Mouse (Mus musculus) forebrain, embryonic 16.5 days (tissue): ENCODE results near the gene Bcas3. TPM values are rescaled to one million over a fixed set of nuclear protein-coding genes. Genes with fewer than 3 reads are reported as not detected.

ENCODE experiments used
- ATAC-seq: fragments of 200-750 bp; cut with Nextera tagmentation; 2 replicates; pipeline ENCODE4 v1.8.0; 2017; ENCODE audit warnings: mild to moderate bottlenecking, moderate library complexity
- H3K27ac ChIP-seq: fragments of 300-500 bp; sonication (generic); 2 replicates; pipeline ENCODE4 v1.5.1; 2014; ENCODE audit warnings: low read length, control low read depth
- H3K27me3 ChIP-seq: fragments of 300-500 bp; sonication (generic); replicated peaks from 2 replicates; pipeline ENCODE4 v1.6.1; 2014; ENCODE audit warnings: low read length; ENCODE audit not compliant: control insufficient read depth, insufficient read depth
- H3K36me3 ChIP-seq: fragments of 300-500 bp; sonication (generic); 2 replicates; pipeline ENCODE4 v1.6.1; 2014; ENCODE audit not compliant: control insufficient read depth, insufficient read depth
- H3K4me1 ChIP-seq: fragments of 300-500 bp; sonication (generic); replicated peaks from 2 replicates; pipeline ENCODE4 v1.6.1; 2014; ENCODE audit warnings: low read length; ENCODE audit not compliant: control insufficient read depth, insufficient read depth
- H3K4me2 ChIP-seq: fragments of 300-500 bp; sonication (generic); 2 replicates; pipeline ENCODE4 v1.6.1; 2014; ENCODE audit warnings: mild to moderate bottlenecking, low read length, control low read depth
- H3K4me3 ChIP-seq: fragments of 300-500 bp; sonication (generic); replicated peaks from 2 replicates; pipeline ENCODE4 v1.5.1; 2014; ENCODE audit warnings: mild to moderate bottlenecking, low read length, control low read depth
- H3K9ac ChIP-seq: fragments of 300-500 bp; sonication (generic); replicated peaks from 2 replicates; pipeline ENCODE4 v1.6.1; 2014; ENCODE audit warnings: low read depth, low read length, control low read depth
- H3K9me3 ChIP-seq: fragments of 300-500 bp; sonication (generic); 2 replicates; pipeline ENCODE4 v1.6.1; 2016; ENCODE audit warnings: low read length; ENCODE audit not compliant: control insufficient read depth
- whole genome bisulfite sequencing: fragments of 180-500 bp; shearing (Covaris S2); extraction: QIAGEN DNeasy Blood & Tissue Kit; methylation state at CpG from one replicate; pipeline ENCODE4 v1.1.7; 2014; 5-methylcytosine and 5-hydroxymethylcytosine counted together
- polyA plus RNA-seq: library from polyadenylated mRNA; unstranded; fragments of >200 nt; fragmentation: Nextera tagmentation; extraction: Ambion mirVana; gene quantifications from 2 replicates; pipeline ENCODE4 v1.2.1, GENCODE M21; 2015

The Bcas3 gene
- polyA plus RNA-seq, 1 experiment from 2014 or later = 31.9 TPM

DNA sequence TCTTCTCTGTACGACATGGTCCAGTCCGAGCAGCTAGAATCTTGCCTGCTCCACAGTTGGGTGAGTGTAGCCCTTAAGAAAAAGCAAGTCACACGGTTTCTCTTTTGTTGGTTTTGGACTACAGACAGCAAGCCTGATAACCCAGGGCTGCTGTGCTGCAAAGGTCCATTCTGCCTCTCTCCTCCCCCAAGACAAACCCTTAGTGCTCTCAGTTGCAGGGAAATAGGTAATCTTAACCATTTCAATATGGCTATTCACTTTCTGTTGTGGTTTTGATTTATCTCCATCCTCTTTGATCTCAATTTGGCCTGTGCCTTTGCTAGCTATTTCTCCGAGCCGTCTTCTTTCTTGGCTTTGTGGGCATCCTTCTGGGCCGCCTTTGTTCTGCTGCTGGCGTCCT is 42.4 kb downstream of the Bcas3 start:
- Histone ChIP-seq H3K9me3 (no peaks in the 10 kb centered on the region), H3K9ac (no peak overlapping the region), H3K4me1 (peaks cover 4% of the 10 kb centered on the region; the same call in 1 of the 2 replicates), H3K27me3 (no peaks in the 10 kb centered on the region), H3K36me3 (no peaks in the 10 kb centered on the region), H3K27ac (no peak overlapping the region), H3K4me2 (no peak overlapping the region), H3K4me3 (no peak overlapping the region)
- WGBS = 36% methylated on average over 7 of the region's 7 CpGs
- ATAC-seq = no peak

DNA sequence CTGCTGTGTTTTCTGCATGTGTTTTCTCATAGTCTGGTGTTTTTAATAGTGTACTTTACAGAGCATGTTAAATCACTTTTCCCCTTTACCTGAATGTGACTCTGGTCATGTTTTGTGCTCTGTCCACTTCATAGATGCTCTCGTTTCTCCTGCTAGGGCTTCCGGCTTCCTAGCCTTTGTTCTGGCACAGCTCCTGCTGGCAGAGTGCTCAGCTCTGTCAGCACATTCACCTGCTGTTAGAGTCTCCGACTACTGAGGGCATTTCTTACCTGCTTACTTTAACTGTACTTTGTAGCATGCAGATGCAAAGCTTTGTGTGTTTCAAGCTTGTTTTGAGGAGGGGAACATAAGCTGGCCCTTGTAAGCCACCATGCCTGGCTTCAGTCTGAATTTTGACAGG is 53.6 kb downstream of the Bcas3 start:
- Histone ChIP-seq H3K4me1 (no peaks in the 10 kb centered on the region), H3K4me2 (no peak overlapping the region), H3K36me3 (no peaks in the 10 kb centered on the region), H3K27ac (no peak overlapping the region), H3K9ac (no peak overlapping the region), H3K27me3 (no peaks in the 10 kb centered on the region), H3K9me3 (no peaks in the 10 kb centered on the region), H3K4me3 (no peak overlapping the region)
- 50% methylated on average over 3 of the region's 3 CpGs for WGBS
- no peak for ATAC-seq

DNA sequence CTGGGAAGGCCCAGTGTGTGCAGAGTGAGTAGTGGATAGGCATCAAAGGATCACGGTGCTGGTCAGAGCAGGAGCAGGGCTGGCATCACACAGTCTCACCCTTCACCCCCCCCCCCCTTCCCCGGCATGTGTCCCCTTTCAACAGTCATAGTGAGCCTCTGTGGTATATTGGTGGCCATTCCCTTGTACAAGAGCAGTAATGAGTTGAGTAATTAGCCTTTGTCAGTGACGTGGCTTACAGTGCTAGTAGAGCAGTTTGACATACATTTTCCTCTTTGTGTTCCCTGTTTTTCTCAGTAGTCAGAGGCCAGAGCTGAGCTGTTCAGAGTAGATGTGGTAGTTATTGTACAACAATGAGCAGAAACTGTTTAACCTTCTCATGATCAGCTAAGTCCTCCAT is 54.7 kb downstream of the Bcas3 start:
- no peak overlapping the region for H3K9ac ChIP-seq
- no peak overlapping the region for H3K4me3 ChIP-seq
- no peak overlapping the region for H3K4me2 ChIP-seq
- no peaks in the 10 kb centered on the region for H3K27me3 ChIP-seq
- ATAC-seq = no peak
- H3K27ac ChIP-seq = no peak overlapping the region
- H3K4me1 ChIP-seq = no peaks in the 10 kb centered on the region
- H3K9me3 ChIP-seq = no peaks in the 10 kb centered on the region
- WGBS = 35% methylated on average over 3 of the region's 3 CpGs
- H3K36me3 ChIP-seq = no peaks in the 10 kb centered on the region

DNA sequence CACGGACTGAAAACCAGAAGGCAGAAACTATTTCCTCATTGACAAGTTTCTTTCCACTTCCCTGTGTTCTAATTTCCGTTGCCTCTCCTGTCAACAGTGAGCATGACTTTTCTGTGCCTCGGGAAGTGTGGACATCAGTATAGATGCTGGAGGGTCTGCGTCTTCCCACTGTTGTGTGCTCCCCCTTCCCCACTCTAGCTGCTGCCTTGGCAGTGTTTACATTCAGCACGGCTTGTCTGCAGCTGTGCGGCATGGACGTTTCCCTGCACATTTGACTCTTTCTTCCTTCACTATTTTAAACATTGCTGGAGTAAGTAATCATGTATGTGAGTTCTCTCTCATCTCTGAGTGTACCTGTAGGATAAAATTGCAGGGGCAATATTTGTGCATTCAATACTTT is 59.4 kb downstream of the Bcas3 start:
- no peak overlapping the region for H3K4me2 ChIP-seq

DNA sequence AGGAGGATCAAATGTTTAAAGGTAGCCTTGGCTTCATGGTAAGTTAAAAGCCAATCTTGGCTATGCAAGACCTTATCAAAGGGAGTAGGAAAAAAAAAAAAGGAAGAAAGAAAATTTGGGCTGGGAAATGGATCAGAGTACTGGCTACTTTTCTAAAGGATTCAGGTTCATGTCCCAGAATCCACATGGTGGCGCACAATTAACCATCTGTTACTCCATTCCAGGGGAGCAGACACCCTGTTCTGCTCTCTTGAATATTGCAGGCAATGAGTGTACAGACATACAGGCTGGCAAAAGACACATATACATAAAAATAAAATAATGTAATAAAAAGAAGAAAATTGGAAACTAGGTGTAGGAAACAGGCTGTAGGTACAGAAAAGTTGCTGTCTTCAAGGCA is 61.5 kb downstream of the Bcas3 start:
- ATAC-seq = no peak
- WGBS = 93% methylated on average over 1 of the region's 1 CpGs
- Histone ChIP-seq H3K9me3 (no peaks in the 10 kb centered on the region), H3K4me3 (no peak overlapping the region), H3K27ac (no peak overlapping the region), H3K4me1 (no peaks in the 10 kb centered on the region), H3K4me2 (no peak overlapping the region), H3K36me3 (no peaks in the 10 kb centered on the region), H3K27me3 (no peaks in the 10 kb centered on the region), H3K9ac (no peak overlapping the region)

More for the DNA sequence above, 59.4 kb downstream of the Bcas3 start:
- Histone ChIP-seq H3K27ac (no peak overlapping the region), H3K9me3 (no peaks in the 10 kb centered on the region), H3K9ac (no peak overlapping the region), H3K4me3 (no peak overlapping the region), H3K4me1 (no peaks in the 10 kb centered on the region), H3K27me3 (no peaks in the 10 kb centered on the region), H3K36me3 (no peaks in the 10 kb centered on the region)
- no peak for ATAC-seq
- WGBS = 73% methylated on average over 7 of the region's 7 CpGs

DNA sequence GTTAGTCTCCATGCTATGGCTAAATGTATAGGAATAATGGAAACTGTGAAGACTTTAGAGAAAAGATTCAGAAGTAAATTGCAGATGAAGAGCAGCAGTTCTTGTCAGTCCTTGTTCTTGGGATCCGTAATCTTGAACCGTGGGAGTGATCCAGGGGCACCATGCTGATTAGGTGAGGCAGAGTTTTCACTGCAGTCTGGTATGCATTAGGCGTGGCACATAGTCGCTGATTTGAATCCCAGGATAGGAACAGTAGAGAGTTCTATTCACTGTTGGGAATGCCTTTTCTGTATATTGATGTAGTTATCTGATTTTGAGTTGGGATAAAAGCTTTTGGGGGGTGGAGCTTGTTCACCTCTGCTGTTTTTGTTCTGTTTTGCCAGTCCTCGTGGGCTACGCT is 74.4 kb downstream of the Bcas3 start:
- 77% methylated on average over 6 of the region's 6 CpGs for WGBS
- Histone ChIP-seq H3K27ac (no peak overlapping the region), H3K4me1 (no peaks in the 10 kb centered on the region), H3K4me3 (no peak overlapping the region), H3K9me3 (no peaks in the 10 kb centered on the region), H3K9ac (no peak overlapping the region), H3K4me2 (no peak overlapping the region), H3K36me3 (no peaks in the 10 kb centered on the region), H3K27me3 (no peaks in the 10 kb centered on the region)
- ATAC-seq = no peak

DNA sequence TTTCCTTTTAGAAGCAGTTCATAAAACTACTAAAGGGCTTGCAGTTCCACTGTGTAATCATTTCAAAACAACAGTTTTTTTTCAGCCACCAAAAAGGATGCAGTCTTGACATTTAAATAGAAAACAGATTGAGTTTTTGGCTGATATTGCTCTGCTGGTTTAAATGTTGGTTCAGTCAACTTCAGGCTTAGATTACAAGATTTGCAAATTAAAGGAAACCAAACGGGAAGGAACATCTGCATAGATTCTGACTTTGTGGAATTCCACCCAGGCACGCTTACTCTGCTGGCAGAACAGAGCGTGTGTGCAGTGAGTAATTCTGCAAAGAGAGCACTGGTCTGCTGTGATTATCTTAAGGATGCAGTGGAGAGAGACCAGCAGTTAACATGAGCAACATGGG is 75.3 kb downstream of the Bcas3 start:
- Histone ChIP-seq H3K27ac (no peak overlapping the region), H3K4me3 (no peak overlapping the region), H3K27me3 (no peaks in the 10 kb centered on the region), H3K36me3 (no peaks in the 10 kb centered on the region), H3K9me3 (no peaks in the 10 kb centered on the region), H3K4me2 (no peak overlapping the region), H3K4me1 (no peaks in the 10 kb centered on the region), H3K9ac (no peak overlapping the region)
- no peak for ATAC-seq
- 48% methylated on average over 3 of the region's 3 CpGs for WGBS

DNA sequence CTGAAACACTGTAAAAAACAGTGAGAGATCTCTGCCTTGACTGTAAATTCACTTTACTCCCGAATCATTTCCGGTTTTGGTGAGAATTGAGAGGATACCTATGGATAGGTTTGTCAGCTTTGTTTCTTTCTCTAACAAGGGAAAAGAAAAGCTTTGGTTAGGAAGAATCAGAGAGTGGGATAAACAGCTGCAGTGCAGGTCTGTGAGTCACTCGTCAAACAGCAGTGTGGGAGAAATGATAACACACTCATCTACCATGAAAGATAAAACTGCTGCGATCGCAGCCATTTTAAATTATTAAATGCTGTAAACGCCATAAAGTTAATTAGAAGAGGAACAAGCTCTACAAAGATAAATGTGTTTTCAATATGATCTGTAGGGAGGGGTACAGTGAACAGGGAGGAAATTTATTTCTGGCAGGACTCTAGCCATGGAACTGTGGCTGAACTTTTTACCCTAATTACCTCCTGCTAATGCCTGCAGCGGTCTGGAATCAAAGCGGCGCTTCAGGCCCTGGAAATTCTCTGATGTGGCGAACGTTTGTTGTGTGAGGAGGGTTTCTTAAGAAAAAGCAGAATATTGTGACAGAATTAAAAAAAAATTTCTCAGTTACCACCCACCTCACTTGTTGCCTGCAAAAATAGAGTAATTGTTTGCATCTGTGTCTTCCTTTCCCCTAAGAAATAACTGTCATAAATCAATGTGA is 77.9 kb downstream of the Bcas3 start:
- Histone ChIP-seq H3K27ac (no peak overlapping the region), H3K4me3 (no peak overlapping the region), H3K36me3 (no peaks in the 10 kb centered on the region), H3K4me1 (no peaks in the 10 kb centered on the region), H3K4me2 (no peak overlapping the region), H3K9me3 (no peaks in the 10 kb centered on the region), H3K9ac (no peak overlapping the region), H3K27me3 (no peaks in the 10 kb centered on the region)
- WGBS = 45% methylated on average over 11 of the region's 11 CpGs
- no peak for ATAC-seq

DNA sequence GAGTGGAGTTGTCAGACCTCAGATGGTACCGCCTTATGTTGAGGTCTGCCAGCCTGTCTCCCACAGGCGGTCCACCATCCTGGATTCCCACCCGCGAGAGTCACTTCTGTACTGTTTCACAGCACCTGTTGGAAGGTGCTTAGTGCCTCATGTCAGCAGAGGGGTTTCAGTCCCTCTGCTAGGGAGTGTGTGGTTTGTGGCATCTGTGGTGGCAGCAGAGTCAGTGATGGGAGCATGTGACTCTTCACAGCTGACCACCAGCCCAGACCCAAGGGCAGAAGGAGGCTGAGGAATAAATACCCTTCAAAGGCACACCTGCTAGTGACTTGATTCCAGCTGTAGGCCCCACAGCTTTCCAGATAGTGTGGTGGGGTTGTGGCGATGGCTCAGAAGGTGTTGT is 94.4 kb downstream of the Bcas3 start:
- H3K9ac ChIP-seq = no peak overlapping the region
- H3K4me2 ChIP-seq = no peak overlapping the region
- ATAC-seq = no peak
- WGBS = 94% methylated on average over 5 of the region's 5 CpGs
- H3K4me3 ChIP-seq = no peak overlapping the region
- no peak overlapping the region for H3K27ac ChIP-seq
- H3K36me3 ChIP-seq = no peaks in the 10 kb centered on the region
- no peaks in the 10 kb centered on the region for H3K27me3 ChIP-seq
- H3K4me1 ChIP-seq = no peaks in the 10 kb centered on the region
- no peaks in the 10 kb centered on the region for H3K9me3 ChIP-seq
